Mouse (Mus musculus) stomach, embryonic 16.5 days (tissue): ENCODE data around the gene Bpgm. TPM values are rescaled to one million over a fixed set of nuclear protein-coding genes. Genes with fewer than 3 reads are reported as not detected.
A peak's percentile ranks its signal among the peaks of the same experiment; 100 is the strongest.

ENCODE experiments used
- ATAC-seq: fragments of 200-750 bp; cut with Nextera tagmentation; 2 replicates; pipeline ENCODE4 v1.8.0; 2017; ENCODE audit warnings: moderate number of reproducible peaks, moderate TSS enrichment; ENCODE audit not compliant: insufficient read depth, low FRiP score
- H3K27ac ChIP-seq: fragments of 300-500 bp; sonication (generic); 2 replicates; pipeline ENCODE4 v1.5.1; 2014; ENCODE audit warnings: low read length
- H3K27me3 ChIP-seq: fragments of 300-500 bp; sonication (generic); 2 replicates; pipeline ENCODE4 v1.6.1; 2014; ENCODE audit warnings: low read length, control low read depth, mixed read lengths; ENCODE audit not compliant: control insufficient read depth, insufficient read depth
- H3K36me3 ChIP-seq: fragments of 300-500 bp; sonication (generic); 2 replicates; pipeline ENCODE4 v1.6.1; 2014; ENCODE audit warnings: low read length; ENCODE audit not compliant: control insufficient read depth, insufficient read depth
- H3K4me1 ChIP-seq: fragments of 300-500 bp; sonication (generic); 2 replicates; pipeline ENCODE4 v1.6.1; 2014; ENCODE audit warnings: low read length, control low read depth, mixed read lengths; ENCODE audit not compliant: control insufficient read depth, insufficient read depth
- H3K4me2 ChIP-seq: fragments of 300-500 bp; sonication (generic); 2 replicates; pipeline ENCODE4 v1.6.1; 2014; ENCODE audit warnings: low read depth, low read length, mixed read lengths
- H3K4me3 ChIP-seq: fragments of 300-500 bp; sonication (generic); replicated peaks from 2 replicates; pipeline ENCODE4 v1.5.1; 2014; ENCODE audit warnings: mild to moderate bottlenecking, low read length
- H3K9ac ChIP-seq: fragments of 300-500 bp; sonication (generic); 2 replicates; pipeline ENCODE4 v1.6.1; 2014; ENCODE audit warnings: low read length
- H3K9me3 ChIP-seq: fragments of 300-500 bp; sonication (generic); replicated peaks from 2 replicates; pipeline ENCODE4 v1.6.1; 2016; ENCODE audit warnings: low read length, control low read depth; ENCODE audit not compliant: control insufficient read depth
- WGBS: fragments of 180-500 bp; shearing (Covaris S2); extraction: QIAGEN DNeasy Blood & Tissue Kit; methylation state at CpG from one replicate; pipeline ENCODE4 v1.1.7; 2014; 5-methylcytosine and 5-hydroxymethylcytosine counted together
- polyA plus RNA-seq: library from polyadenylated mRNA; unstranded; fragments of >200 nt; fragmentation: Nextera tagmentation; extraction: Ambion mirVana; gene quantifications from 2 replicates; pipeline ENCODE4 v1.2.1, GENCODE M21; 2015

The Bpgm gene
- 44.1 and 55.0 TPM in 2 replicates for polyA plus RNA-seq

- under 1% methylated on average over 35 of the region's 35 CpGs for WGBS
Measured at GRCm38 (mm10) chr6:34475974-34476794, at the start of gene Bpgm. Gene Bpgm (plus strand): TSS chr6:34476207.

GRCm38 (mm10) chr6:34439006-34439405 is 37.0 kb upstream of the Bpgm start:
- 68% methylated on average over 2 of the region's 2 CpGs for WGBS
- Histone ChIP-seq H3K36me3 (no peaks in the 10 kb centered on the region), H3K4me2 (no peak overlapping the region), H3K4me1 (no peaks in the 10 kb centered on the region), H3K9ac (no peak overlapping the region), H3K27ac (no peak overlapping the region), H3K27me3 (no peaks in the 10 kb centered on the region), H3K4me3 (no peak overlapping the region), H3K9me3 (no peaks in the 10 kb centered on the region)
- ATAC-seq = no peak

More at GRCm38 (mm10) chr6:34475974-34476794, at the start of gene Bpgm:
- peak within 1 kb of the TSS; percentile 77 for H3K4me2 ChIP-seq
- peak within 1 kb of the TSS; percentile 73 for H3K9ac ChIP-seq
- H3K27me3 ChIP-seq = no peaks in the 10 kb centered on the region
- H3K4me3 ChIP-seq = peak within 1 kb of the TSS; percentile 57
- ATAC-seq = peak; percentile 97
- no peaks in the 10 kb centered on the region for H3K9me3 ChIP-seq
- peak within 1 kb of the TSS; percentile 48; the same call in 1 of the 2 replicates for H3K27ac ChIP-seq
- no peaks in the 10 kb centered on the region for H3K36me3 ChIP-seq
- H3K4me1 ChIP-seq = peaks cover 42% of the 10 kb centered on the region

- ATAC-seq = no peak
- Histone ChIP-seq H3K4me2 (no peak overlapping the region), H3K4me1 (no peaks in the 10 kb centered on the region), H3K9me3 (no peaks in the 10 kb centered on the region), H3K27me3 (no peaks in the 10 kb centered on the region), H3K36me3 (no peaks in the 10 kb centered on the region), H3K4me3 (no peak overlapping the region), H3K9ac (no peak overlapping the region), H3K27ac (no peak overlapping the region)
- 52% methylated on average over 9 of the region's 9 CpGs for WGBS
Measured at GRCm38 (mm10) chr6:34441556-34442257, 34.3 kb upstream of the Bpgm start.

- Histone ChIP-seq H3K4me1 (no peaks in the 10 kb centered on the region), H3K9me3 (no peaks in the 10 kb centered on the region), H3K27ac (no peak overlapping the region), H3K9ac (no peak overlapping the region), H3K4me2 (no peak overlapping the region), H3K36me3 (no peaks in the 10 kb centered on the region), H3K27me3 (no peaks in the 10 kb centered on the region), H3K4me3 (no peak overlapping the region)
- no peak for ATAC-seq
- 81% methylated on average over 2 of the region's 2 CpGs for WGBS
Measured at GRCm38 (mm10) chr6:34443791-34444190, 32.2 kb upstream of the Bpgm start.

- H3K36me3 ChIP-seq = no peaks in the 10 kb centered on the region
- no peak overlapping the region for H3K27ac ChIP-seq
- no peaks in the 10 kb centered on the region for H3K4me1 ChIP-seq
- H3K9me3 ChIP-seq = no peaks in the 10 kb centered on the region
- 4% methylated on average over 2 of the region's 2 CpGs for WGBS
- H3K9ac ChIP-seq = no peak overlapping the region
- H3K27me3 ChIP-seq = no peaks in the 10 kb centered on the region
- H3K4me2 ChIP-seq = no peak overlapping the region
- ATAC-seq = no peak; the same call in 1 of the 2 replicates
- H3K4me3 ChIP-seq = no peak overlapping the region
Measured at GRCm38 (mm10) chr6:34447961-34448360, 28.0 kb upstream of the Bpgm start.

- H3K4me2 ChIP-seq = no peak overlapping the region
- H3K4me1 ChIP-seq = no peaks in the 10 kb centered on the region
- 68% methylated on average over 1 of the region's 1 CpGs for WGBS
- no peak overlapping the region for H3K27ac ChIP-seq
- no peak overlapping the region for H3K9ac ChIP-seq
- H3K27me3 ChIP-seq = no peaks in the 10 kb centered on the region
- H3K36me3 ChIP-seq = no peaks in the 10 kb centered on the region
- no peak for ATAC-seq
- H3K9me3 ChIP-seq = no peaks in the 10 kb centered on the region
- no peak overlapping the region for H3K4me3 ChIP-seq
Measured at GRCm38 (mm10) chr6:34448696-34449095, 27.3 kb upstream of the Bpgm start.

- Histone ChIP-seq H3K4me3 (no peak overlapping the region), H3K36me3 (no peaks in the 10 kb centered on the region), H3K4me1 (no peaks in the 10 kb centered on the region), H3K27ac (no peak overlapping the region), H3K9me3 (no peaks in the 10 kb centered on the region), H3K9ac (no peak overlapping the region), H3K27me3 (no peaks in the 10 kb centered on the region), H3K4me2 (no peak overlapping the region)
- ATAC-seq = no peak
- 41% methylated on average over 7 of the region's 7 CpGs for WGBS
Measured at GRCm38 (mm10) chr6:34452963-34453770, 22.8 kb upstream of the Bpgm start.

- Histone ChIP-seq H3K4me1 (no peaks in the 10 kb centered on the region), H3K9me3 (no peaks in the 10 kb centered on the region), H3K9ac (no peak overlapping the region), H3K27me3 (no peaks in the 10 kb centered on the region), H3K36me3 (no peaks in the 10 kb centered on the region), H3K4me2 (no peak overlapping the region), H3K27ac (no peak overlapping the region), H3K4me3 (no peak overlapping the region)
- ATAC-seq = no peak
Measured at GRCm38 (mm10) chr6:34459456-34459855, 16.6 kb upstream of the Bpgm start.
